Mouse (Mus musculus) C2C12 (cell line): ENCODE measurements at regions not wholly inside any gene's neighbourhood (a gene's known extent, or its start where the extent isn't known, plus 50 kb on each side); places are given as distances from the start of the nearest gene placed in this dataset.

Experiments used
- CTCF ChIP-seq: IDR thresholded peaks from one replicate; pipeline ENCODE4 v1.5.1; 2011; ENCODE audit not compliant: control insufficient read depth, insufficient read depth, insufficient read length
- MAX ChIP-seq: IDR thresholded peaks from one replicate; pipeline ENCODE4 v1.6.1; 2011; ENCODE audit warnings: mild to moderate bottlenecking, control low read depth

DNA sequence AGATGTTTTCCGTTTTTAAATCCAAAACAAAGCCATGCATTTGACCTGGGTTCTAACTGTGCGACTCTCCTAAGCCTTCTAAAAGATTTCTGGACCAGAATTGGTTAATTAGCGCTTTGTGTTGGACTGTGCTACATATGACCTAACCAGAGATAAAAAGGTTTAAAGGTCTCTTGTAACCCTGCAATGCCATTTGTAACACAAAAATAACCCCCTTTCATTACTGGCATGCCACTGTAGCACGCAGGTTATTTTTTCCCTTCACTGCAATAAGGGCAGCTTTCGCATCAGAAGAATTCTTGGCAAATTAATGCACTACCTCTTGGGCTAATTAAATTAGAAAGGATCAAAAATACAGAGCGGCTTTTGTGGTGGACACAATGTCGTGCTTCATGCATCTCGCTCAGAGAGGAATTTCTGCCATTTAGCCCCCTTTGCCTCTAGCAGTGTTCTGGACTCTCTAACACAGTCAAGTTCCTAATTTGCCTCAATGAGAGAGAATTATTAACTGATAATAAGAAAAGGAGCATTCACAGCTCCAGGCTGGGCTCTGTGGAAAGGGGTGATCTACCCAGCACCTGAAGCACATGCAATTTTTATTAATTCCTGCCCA, 239.5 kb upstream of the Zeb2 start:
- TF ChIP-seq MAX = no peak
- TF ChIP-seq CTCF = no peak
